Mouse (Mus musculus) CD4-positive helper T cell, adult 2 months (primary cell): Measurements from ENCODE around the gene Zfp523.
A peak's percentile ranks its signal among the peaks of the same experiment; 100 is the strongest.
"Not testable (repeated sequence)": the region's sequence is repeated elsewhere in the genome, so short reads cannot be mapped to it uniquely, and the experiment has no call there.

Source experiments
- DNase-seq: peaks from one replicate; pipeline ENCODE4 v3.0.0-alpha.2; 2012; ENCODE audit warnings: low read depth, missing footprints, low spot score

Zfp523 gene

GRCm38 (mm10) chr17:28209457-28210110, 32.7 kb downstream of the Zfp523 start:
- no peak for DNase-seq

GRCm38 (mm10) chr17:28211921-28212341, 35.0 kb downstream of the Zfp523 start:
- DNase-seq, result peak; percentile 96

DNA sequence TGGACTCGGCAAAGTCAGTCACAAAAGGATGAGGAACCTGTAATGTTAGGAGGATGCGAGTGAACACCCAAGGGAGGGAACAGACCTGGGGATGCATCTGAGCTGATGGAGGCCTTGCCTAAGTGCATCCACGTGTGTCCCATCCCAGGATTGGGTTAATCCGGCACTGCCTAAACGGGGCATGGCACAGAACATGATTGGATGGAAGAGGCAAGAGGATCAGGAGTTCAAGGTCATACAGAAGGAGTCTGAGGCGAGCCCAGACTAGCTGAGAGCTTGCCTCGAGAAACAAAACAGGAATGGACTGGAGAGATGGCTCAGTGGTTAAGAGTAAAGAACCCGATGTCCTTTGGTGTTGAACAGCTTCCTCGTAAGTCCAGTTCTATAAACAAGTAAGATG, 35.5 kb downstream of the Zfp523 start:
- DNase-seq, result peak; percentile 41

DNA sequence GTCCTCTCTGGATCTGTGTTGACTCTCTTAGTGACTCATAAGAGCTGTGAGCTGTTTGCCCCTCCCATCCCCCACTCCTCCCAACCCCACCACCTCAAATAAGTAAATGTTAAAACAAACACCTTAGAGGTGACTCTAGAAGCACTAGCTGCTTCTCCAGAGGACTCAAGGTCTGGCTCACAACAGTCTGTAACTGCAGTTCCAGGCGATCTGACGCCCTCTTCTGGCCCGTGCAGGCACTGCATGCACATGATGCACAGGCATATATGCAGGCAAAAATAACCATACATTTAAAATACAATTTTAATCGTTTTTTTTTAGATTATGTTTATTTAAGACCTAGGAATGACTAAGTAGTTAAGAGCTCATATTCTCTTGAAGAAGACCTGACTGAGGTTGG, 36.3 kb downstream of the Zfp523 start:
- peak; percentile 72 for DNase-seq

DNA sequence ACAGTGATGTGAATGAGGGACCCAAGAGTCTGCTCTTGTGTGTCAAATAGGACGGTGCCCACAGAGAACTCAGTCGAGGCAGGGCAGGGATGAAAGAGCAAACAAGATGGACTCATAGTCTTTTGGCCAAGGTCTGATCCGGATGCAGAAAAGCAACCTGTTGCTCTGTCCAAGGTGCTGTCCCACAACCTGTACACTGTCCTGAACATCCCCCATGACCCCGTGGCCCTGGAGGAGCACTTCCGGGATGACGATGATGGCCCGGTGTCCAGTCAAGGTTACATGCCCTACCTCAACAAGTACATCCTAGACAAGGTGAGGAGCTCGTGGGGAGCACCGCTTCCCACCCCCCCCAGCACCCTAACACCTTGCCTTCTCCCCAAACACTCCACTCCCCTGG, 39.9 kb downstream of the Zfp523 start:
- no peak for DNase-seq

DNA sequence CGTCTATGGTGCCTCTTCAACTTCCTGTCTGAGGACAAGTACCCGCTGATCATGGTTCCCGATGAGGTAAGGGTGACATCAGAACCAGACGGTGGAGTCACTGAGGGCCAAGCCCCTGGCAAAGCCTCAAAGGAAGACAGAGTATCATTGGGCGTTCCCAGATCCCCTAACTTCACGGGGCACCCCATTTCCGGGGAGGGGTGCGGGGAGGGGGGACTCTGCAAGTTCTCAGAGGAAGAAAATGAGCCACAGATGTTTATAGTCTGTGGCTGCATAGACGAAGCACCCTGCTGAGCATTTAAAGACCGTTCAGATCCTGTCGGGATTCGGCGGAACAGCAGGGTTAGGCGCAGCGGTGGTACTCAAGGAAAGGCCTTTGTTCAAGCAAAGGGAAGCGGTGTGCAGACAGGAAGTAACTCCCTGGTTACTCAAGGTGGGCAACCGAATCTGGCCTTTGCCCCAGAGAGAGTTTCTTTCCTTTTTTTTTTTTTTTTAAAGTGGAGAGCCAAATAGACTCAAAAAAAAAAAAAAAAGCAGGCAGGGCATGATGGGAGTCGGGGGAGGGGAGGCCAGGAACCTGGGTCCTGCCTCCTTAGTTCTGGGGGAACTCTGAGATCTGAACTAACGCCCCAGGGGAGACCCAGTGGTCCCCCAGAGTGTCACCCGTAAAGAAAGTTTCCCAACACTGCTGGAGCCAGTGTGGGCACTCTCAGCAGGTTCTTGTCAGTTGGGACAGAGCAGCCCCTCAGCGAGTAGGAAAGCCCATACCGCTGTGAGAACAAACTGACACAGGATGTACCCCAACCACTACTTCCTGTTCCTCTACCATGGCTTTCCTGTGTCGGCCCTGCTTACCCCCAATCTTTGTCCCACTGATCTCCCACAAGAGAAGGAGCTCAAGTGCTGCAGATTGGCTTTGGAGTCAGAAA, 41.1 kb downstream of the Zfp523 start:
- peak; percentile 96 for DNase-seq

DNA sequence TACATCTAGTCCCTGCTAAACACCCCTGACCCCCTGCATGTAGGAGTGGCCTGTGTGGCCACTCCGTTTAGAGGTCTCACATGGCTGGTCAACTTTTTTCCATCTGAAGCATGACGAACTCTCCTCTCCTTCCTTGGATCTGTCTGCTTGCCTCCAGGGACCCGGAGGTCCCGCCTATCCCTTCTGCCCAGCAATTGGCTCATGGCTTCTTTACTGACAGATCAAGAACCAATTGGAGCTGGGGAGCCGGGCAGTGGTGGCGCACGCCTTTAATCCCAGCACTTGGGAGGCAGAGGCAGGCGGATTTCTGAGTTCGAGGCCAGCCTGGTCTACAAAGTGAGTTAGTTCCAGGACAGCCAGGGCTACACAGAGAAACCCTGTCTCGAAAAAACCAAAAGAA, 45.5 kb downstream of the Zfp523 start:
- DNase-seq, result not testable (repeated sequence)

- DNase-seq, result peak; percentile 96
These were observed 46.8 kb downstream of the Zfp523 start for GRCm38 (mm10) chr17:28223561-28224391.

GRCm38 (mm10) chr17:28224615-28225014, 47.7 kb downstream of the Zfp523 start:
- DNase-seq, result no peak

- peak; percentile 91 for DNase-seq
These were observed 49.1 kb downstream of the Zfp523 start for GRCm38 (mm10) chr17:28226014-28226413.

DNA sequence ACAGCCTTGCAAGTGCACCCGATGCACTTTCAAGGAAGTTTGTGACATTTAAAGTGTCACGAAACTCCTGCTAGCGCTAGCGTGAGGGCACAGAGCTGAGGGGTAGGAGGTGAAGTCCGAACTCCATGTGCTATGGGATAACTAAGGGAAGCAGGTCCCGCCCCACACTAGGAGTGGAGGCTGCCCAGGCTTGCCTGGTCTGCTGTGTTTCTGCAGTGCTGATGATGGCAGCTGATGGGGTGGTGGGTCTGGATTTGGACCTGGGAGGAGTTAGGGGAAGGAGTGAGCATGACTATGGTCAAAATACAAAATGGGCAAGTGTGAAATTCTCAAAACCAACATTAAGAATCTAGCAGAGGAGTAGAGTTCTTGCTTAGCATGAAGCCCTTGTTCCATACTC, 53.6 kb downstream of the Zfp523 start:
- DNase-seq, result no peak

DNA sequence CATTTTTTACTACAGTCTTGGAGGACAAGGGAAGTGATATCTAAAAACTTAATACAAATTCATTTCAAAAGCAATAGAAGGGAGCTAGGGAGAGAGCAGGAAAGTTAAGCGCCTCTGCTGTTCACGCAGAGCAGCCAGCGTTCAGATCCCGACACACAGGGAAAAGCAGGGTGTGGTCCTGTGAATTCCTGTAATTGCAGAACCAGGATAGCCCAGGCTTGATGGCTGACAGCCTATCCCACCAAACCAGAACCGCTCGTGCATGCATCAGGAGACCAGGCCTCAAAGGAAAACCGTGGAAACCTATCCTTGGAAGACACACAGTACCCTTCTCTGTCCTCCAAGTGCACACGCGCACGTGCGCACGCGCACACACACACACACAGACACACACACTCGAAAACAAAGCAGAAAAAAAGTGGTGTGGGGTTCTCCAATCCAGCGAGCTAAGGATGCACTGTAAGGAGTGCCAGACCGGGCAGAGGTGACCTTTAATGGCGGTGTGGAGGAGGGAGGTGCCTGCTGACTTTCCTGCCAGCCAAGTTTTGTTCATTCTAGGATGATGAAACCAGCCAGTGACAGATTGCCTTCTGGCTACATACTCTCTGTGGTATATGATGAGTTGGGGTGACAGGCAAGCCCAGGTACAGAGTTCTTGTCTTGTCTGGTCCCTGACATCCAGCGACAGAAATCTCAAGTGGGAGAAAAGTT, 54.3 kb downstream of the Zfp523 start:
- DNase-seq, result no peak

GRCm38 (mm10) chr17:28232475-28233060, 55.6 kb downstream of the Zfp523 start, which contains the start of gene Ppard:
Gene Ppard (plus strand): TSS chr17:28232700.
- DNase-seq, result peak; percentile 96

DNA sequence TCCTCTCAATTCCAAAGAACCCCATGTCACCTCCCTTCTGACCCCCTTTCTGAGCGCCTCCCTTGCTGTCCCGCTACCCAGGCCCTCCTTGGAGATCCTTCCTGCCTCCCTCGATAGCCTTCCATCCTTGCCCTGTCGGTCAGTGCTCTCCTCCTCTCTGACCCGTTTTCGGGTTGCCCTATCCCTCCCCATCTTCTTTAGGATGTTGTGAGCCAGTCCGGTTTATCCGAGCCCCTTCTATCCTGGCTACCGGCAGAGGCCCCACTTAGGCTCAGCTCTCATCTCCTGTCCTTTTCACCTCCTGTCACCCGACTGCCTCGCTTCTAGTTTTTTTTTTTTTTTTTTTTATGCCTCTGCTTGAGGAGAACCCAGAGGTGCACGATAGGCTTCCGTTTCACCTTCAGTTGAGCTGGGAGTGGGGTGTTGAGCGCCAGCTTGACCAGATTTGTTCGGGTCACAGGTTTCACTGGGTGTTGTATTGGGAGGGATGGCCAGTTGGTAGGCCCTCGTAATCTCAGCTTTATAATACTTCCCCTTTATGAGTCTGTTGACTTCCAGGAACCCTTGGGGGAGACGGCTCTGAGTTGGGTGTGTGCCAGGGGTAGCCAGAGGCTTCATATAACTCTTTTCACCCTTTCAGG, 56.3 kb downstream of the Zfp523 start:
- peak; percentile 60 for DNase-seq

DNA sequence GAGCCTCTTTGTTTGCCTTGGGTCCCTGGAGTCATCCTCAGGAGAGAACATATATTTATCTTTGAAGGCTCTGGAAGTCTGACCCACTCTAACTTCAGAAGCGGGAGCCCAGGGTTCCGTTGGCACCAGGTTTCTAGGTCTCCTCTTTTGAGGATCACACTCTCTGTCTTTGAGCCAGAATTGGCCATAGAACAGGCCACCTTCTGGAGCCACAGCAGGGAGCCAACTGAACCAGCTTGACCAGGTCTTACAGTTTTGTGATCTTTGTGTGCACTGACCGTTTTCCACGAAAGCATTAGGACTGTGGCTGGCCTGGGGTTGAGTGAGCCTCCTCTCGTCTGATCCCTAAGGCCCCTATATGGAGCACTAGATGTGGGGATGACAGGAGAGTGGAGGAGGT, 57.7 kb downstream of the Zfp523 start:
- DNase-seq, result no peak

DNA sequence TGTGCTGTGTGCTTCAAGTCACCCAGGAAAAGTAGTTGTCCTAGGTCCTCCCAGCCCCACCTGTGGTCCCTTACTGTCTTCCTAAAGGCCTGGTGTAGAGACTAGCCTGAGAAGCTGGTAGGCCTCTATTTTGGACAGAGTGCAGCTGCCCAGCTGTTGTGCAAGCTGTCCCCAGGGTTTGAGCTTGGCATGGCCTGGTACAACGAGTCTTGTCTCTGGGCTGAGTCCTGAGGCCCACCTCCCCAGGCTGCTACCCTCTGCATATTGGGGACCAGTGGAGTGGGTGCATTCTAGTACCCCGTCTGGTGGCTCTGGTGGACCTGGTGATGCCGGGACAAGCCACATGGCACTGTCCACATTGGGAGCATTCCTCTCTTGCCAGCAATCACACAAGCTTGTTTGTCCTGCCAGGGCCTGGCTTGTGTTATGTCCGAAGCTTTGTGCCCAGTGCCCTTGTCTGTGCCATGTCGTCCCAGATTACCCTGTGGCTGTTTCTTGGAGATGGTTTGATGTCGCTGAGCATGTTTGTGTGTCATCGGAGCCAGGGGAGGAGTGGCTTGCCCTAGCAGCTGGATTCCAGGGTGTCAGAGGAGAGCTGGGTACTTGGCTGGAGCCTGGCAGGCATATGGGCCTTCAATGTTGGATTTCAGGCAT, 59.2 kb downstream of the Zfp523 start:
- DNase-seq, result no peak

DNA sequence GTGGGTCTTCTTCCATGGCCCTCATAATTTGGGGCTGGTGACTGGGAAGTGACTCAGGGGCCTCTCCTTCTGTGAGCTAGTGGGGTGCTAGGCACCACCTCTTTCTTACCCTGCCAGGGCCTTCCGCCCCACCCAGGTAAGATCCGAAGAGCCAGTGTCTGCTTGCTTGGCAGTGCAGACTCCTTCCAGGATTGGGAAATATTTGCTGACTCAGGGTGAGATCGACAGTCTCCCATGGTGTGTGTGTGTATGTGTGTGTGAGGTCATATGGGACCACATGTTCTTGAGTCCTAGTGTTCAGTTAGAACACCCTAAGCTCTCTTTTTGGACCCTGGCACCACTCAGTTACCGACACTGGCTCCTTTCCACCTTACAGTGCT, 59.7 kb downstream of the Zfp523 start:
- no peak for DNase-seq

DNA sequence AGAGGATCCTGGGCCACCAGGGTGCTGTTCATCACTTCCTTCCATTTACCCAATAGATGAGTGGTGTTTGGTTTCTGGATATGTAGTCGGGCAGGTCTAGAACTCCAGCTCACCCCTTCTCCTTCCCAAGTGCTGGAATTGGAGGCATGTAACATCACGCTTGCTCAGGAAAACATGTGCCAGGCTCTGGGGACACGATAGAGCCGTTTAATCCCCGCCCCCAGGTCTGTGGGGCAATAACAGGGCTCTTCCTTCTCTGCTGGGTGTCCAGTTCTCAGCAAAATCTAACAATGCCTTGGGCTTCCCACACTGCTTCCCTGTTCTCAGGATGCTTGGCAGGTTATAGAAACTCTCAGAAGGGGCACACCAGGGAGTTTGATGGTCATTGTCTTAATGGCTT, 60.4 kb downstream of the Zfp523 start:
- no peak for DNase-seq

DNA sequence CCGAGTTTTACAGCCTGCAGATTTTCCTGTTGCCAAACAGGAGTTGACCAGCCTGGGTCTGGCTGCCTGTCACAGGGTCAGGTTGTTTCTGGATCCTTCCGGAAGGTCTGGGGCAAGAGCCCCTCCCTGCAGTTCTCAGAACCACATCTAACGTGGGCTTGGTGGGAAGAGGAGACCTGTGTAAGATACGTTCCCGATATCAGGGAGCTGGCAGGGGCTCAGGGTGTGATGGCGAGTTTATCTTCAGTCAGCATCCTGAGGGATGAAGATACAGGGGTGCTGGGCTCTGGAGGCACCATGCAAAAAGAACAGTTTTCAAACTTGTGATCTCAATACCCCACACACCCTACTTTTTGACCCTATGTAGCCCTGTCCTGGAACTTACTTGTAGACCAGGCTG, 60.9 kb downstream of the Zfp523 start:
- no peak for DNase-seq

DNA sequence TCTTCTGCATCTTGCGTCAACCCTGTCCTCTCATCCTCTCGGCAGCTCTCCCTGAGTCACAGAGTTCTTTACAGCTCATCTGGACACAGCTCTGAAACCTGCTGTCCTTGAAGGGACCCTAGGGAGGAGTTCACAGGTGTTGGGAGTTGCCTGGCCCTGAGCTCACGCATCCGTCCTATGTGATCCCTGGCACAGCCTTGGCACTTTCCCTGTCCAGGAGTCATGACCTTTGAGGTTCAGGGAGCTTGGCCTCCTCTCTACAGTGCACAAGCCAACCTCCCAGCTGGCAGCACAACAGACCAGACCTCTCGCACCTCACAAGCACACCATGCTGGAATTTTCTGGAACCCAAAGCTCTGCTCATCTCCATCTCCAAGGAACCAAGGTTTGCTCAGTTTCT, 63.9 kb downstream of the Zfp523 start:
- DNase-seq, result no peak
